Mouse (Mus musculus) G1E (cell line): Measurements from ENCODE around the gene Avil. TPM values are rescaled to one million over a fixed set of nuclear protein-coding genes. Genes with fewer than 3 reads are reported as not detected.

ENCODE experiments used
- ATAC-seq: 2 replicates; pipeline ENCODE4 v1.8.0; 2016; ENCODE audit warnings: mild to moderate bottlenecking; ENCODE audit not compliant: insufficient number of reproducible peaks, poor library complexity, low FRiP score, severe bottlenecking; ENCODE audit errors: extremely low read depth
- DNase-seq: peaks from one replicate; pipeline ENCODE4 v3.0.0; 2012; ENCODE audit warnings: low spot score
- H3K27me3 ChIP-seq: 2 replicates; pipeline ENCODE4 v1.6.1; 2012; ENCODE audit warnings: mild to moderate bottlenecking, low read length, inconsistent platforms; ENCODE audit not compliant: insufficient read depth
- H3K36me3 ChIP-seq: replicated peaks from 2 replicates; pipeline ENCODE3; 2012; ENCODE audit warnings: mild to moderate bottlenecking, inconsistent platforms
- H3K4me1 ChIP-seq: 2 replicates; pipeline ENCODE4 v1.6.1; 2012; ENCODE audit warnings: low read depth, low read length, inconsistent platforms, mixed read lengths; ENCODE audit not compliant: insufficient read depth
- H3K4me3 ChIP-seq: 2 replicates; pipeline ENCODE4 v1.5.1; 2012; ENCODE audit warnings: low read depth, mild to moderate bottlenecking, inconsistent platforms, low read length, moderate library complexity, mixed read lengths
- H3K9me3 ChIP-seq: replicated peaks from 2 replicates; pipeline ENCODE4 v1.6.1; 2012; ENCODE audit warnings: inconsistent platforms
- CTCF ChIP-seq: IDR thresholded peaks from 2 replicates; pipeline ENCODE4 v1.5.1; 2012; ENCODE audit warnings: low read depth, low read length, inconsistent platforms, mixed read lengths
- GATA1 ChIP-seq: IDR thresholded peaks from 2 replicates; pipeline ENCODE4 v1.6.1; 2012; ENCODE audit warnings: borderline replicate concordance, low read length, inconsistent platforms, mixed read lengths
- GATA2 ChIP-seq: IDR thresholded peaks from 2 replicates; pipeline ENCODE4 v1.6.1; 2012; ENCODE audit warnings: low read depth, low read length, inconsistent platforms, borderline replicate concordance
- POLR2AphosphoS5 ChIP-seq: IDR thresholded peaks from 2 replicates; pipeline ENCODE4 v1.6.1; 2012; ENCODE audit warnings: low read depth, low read length, inconsistent platforms; ENCODE audit not compliant: insufficient replicate concordance
- TAL1 ChIP-seq: conservative IDR thresholded peaks from 2 replicates; pipeline ENCODE4 v1.6.1; 2012; ENCODE audit warnings: low read depth, low read length, inconsistent platforms, mixed read lengths
- polyA plus RNA-seq: library from polyadenylated mRNA; stranded (reverse); fragments of >175 nt; gene quantifications from 2 replicates; pipeline ENCODE4 v1.2.3, GENCODE M21; 2012
- total RNA-seq, 2 experiments: library from RNA; stranded (forward) in 1 of 2; stranded (reverse) in 1 of 2; fragments of 200-1000 nt in 1 of 2; fragments of >200 nt in 1 of 2; fragmentation: Nextera tagmentation in 1 of 2; gene quantifications; 2 replicates each; pipeline ENCODE4 v1.2.3; 2014 to 2017

The Avil gene
- total RNA-seq (2014; fragmentation: Nextera tagmentation) = not detected in 2 replicates
- 0.05 TPM in 1 of 2 replicates, not detected in the other for total RNA-seq (2017)
- polyA plus RNA-seq = 0.02 TPM in 1 of 2 replicates, not detected in the other

DNA sequence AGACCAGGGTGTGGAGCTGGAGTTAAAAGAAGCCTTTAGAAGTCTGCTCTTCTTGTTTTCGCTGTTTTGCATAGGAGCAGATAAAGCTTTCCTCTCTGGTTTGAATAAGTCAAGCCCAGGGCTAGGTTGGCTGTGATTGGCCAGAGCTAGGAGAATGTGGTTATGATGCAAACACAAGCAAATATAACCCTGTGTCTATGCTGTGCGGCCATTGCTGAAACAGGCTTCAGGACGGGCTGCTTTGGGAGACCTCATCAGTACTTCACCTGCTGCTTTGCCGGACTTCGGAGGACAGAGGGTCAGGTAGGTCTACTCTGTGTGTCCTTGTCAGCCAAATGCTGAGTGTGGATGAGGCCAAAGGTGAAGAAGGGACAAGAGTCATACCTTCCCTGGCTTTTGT lies at the start of gene Avil:
Gene Avil (plus strand): TSS at position 181 of the 400 bp plus-strand sequence.
- no peak for TF ChIP-seq TAL1
- TF ChIP-seq GATA1 = no peak
- no peak for TF ChIP-seq POLR2AphosphoS5
- no peak for TF ChIP-seq CTCF
- TF ChIP-seq GATA2 = no peak
- Histone ChIP-seq H3K36me3 (peaks cover 36% of the 10 kb centered on the region), H3K4me3 (no peak within 1 kb of the TSS), H3K9me3 (no peaks in the 10 kb centered on the region), H3K27me3 (peaks cover 19% of the 10 kb centered on the region), H3K4me1 (peaks cover 22% of the 10 kb centered on the region)
- no peak for ATAC-seq
- DNase-seq = no peak

- Histone ChIP-seq H3K36me3 (no peaks in the 10 kb centered on the region), H3K9me3 (peaks cover 2% of the 10 kb centered on the region), H3K4me1 (no peaks in the 10 kb centered on the region), H3K27me3 (peaks cover 16% of the 10 kb centered on the region), H3K4me3 (no peak overlapping the region)
- TF ChIP-seq TAL1 (no peak), GATA2 (no peak), GATA1 (no peak), POLR2AphosphoS5 (no peak), CTCF (no peak)
- DNase-seq (no peak), ATAC-seq (no peak)
These were observed 48.1 kb upstream of the Avil start for GRCm38 (mm10) chr10:126952375-126952774.

DNA sequence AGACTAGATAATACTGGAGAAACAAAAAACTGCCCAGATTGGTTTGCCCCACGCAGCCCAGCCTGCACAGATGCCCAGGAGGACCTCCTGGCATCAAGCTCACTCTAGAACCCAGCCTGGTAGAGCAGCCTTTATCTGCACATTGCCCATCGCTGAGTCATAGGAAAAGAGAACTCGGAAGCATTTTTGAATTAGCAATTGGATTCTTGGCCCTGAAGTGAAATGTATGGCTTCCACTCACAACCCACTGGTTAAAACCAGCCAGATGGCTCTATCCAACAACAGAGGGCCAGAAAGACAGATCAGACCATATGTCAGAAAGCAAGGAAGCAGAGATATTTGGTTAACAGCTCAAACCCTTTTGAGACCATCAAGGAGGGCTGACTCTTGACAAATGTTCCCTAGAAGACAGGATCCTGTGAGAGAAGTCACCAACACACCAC lies 47.5 kb upstream of the Avil start:
- Histone ChIP-seq H3K4me3 (no peak overlapping the region), H3K27me3 (peaks cover 21% of the 10 kb centered on the region), H3K4me1 (no peaks in the 10 kb centered on the region), H3K36me3 (no peaks in the 10 kb centered on the region), H3K9me3 (peaks cover 2% of the 10 kb centered on the region)
- ATAC-seq (no peak), DNase-seq (no peak)
- TF ChIP-seq CTCF = no peak
- TF ChIP-seq POLR2AphosphoS5 = no peak
- TF ChIP-seq GATA2 = no peak
- TF ChIP-seq TAL1 = no peak
- no peak for TF ChIP-seq GATA1

GRCm38 (mm10) chr10:126956692-126957358 lies 43.7 kb upstream of the Avil start:
- Histone ChIP-seq H3K27me3 (peaks cover 18% of the 10 kb centered on the region), H3K36me3 (no peaks in the 10 kb centered on the region), H3K9me3 (peaks cover 2% of the 10 kb centered on the region), H3K4me1 (no peaks in the 10 kb centered on the region), H3K4me3 (no peak overlapping the region)
- no peak for DNase-seq
- ATAC-seq = no peak
- TF ChIP-seq POLR2AphosphoS5 = no peak

GRCm38 (mm10) chr10:126957359-126958107 lies 43.0 kb upstream of the Avil start:
- DNase-seq (no peak), ATAC-seq (no peak)
- no peaks in the 10 kb centered on the region for H3K9me3 ChIP-seq
- TF ChIP-seq GATA1 = no peak
- TF ChIP-seq POLR2AphosphoS5 = no peak
- no peak for TF ChIP-seq TAL1
- no peak for TF ChIP-seq GATA2
- no peak for TF ChIP-seq CTCF
- peaks cover 5% of the 10 kb centered on the region for H3K4me1 ChIP-seq
- no peak overlapping the region for H3K4me3 ChIP-seq
- H3K36me3 ChIP-seq = no peaks in the 10 kb centered on the region
- H3K27me3 ChIP-seq = peaks cover 23% of the 10 kb centered on the region

GRCm38 (mm10) chr10:126960496-126960895 lies 40.0 kb upstream of the Avil start:
- DNase-seq (no peak), ATAC-seq (no peak)
- Histone ChIP-seq H3K4me1 (peaks cover 6% of the 10 kb centered on the region), H3K9me3 (no peaks in the 10 kb centered on the region), H3K36me3 (no peaks in the 10 kb centered on the region), H3K4me3 (no peak overlapping the region), H3K27me3 (peaks cover 37% of the 10 kb centered on the region)
- no peak for TF ChIP-seq GATA2
- no peak for TF ChIP-seq TAL1
- no peak for TF ChIP-seq CTCF
- no peak for TF ChIP-seq GATA1
